9 mouse cellular contexts compared by ENCODE assay signal in genomic region chr9:66004380-66004779, GRCm38 (mm10). TPM values are rescaled to one million over a fixed set of nuclear protein-coding genes. Genes with fewer than 3 reads are reported as not detected.
A peak's percentile ranks its signal among the peaks of the same experiment; 100 is the strongest.
DNase-seq lines count a peak whose midpoint lies in the region; ATAC-seq and TF ChIP-seq lines count a peak whose summit lies in the region.
"Had no signal": no experiment of that assay in that cellular context is flagged by ENCODE, and none has a peak within 500 bp of the region (broad histone marks: within the 10 kb centered on the region; RNA-seq: fewer than 3 reads in every experiment).

No protein-coding gene starts in this region.

- WGBS in kidney, adult 2 months = 12% methylated on average over 4 of the region's 4 CpGs

- no peak overlapping the region for H3K27ac ChIP-seq in kidney, adult 2 months (ENCODE audit: insufficient read depth, low read depth, low read length)

- no peak for ATAC-seq in erythroblast, adult 5-6 weeks (replicated peaks; ENCODE audit: low FRiP score, poor library complexity, severe bottlenecking)

- 0 out of 2 replicates have a peak, but pooled peaks have one; percentile 1 for TF ChIP-seq CTCF in kidney, adult 2 months (conservative IDR thresholded peaks at IDR 0.05; ENCODE audit: insufficient read depth, insufficient read length, low read depth, low read length)

- no peaks in the 10 kb centered on the region; the same call in 1 of the 2 replicates for H3K4me1 ChIP-seq in kidney, adult 2 months (ENCODE audit: control insufficient read depth, insufficient read depth, low read length)

- TF ChIP-seq POLR2A in kidney, adult 2 months (IDR thresholded peaks at IDR 0.05; ENCODE audit: low read depth, low read length) = no peak

- DNase-seq in urinary bladder, postnatal 25 days (ENCODE audit: low spot score) = peak; percentile 8
- no peak for DNase-seq in urinary bladder, adult 2 months (ENCODE audit: low spot score)
- DNase-seq in c-Kit-positive CD71-positive TER-119-negative erythroid progenitor cells, embryonic 14.5 days (ENCODE audit: low read depth) = peak; percentile 22
- DNase-seq in frontal cortex, postnatal 25 days (ENCODE audit: low spot score in 2 of 2) = peak; percentile 11 to 31
- peak; percentile 60 for DNase-seq in kidney, adult 2 months
- DNase-seq in left cerebral cortex, postnatal 25 days (ENCODE audit: low spot score in 2 of 2) = peak; percentile 60 to 86
- DNase-seq in retina, adult 2 months (ENCODE audit: low read depth, low spot score) = peak; percentile 13

- H3K36me3 ChIP-seq in kidney, adult 2 months (ENCODE audit: control insufficient read depth, insufficient read depth, low read length) = peaks cover 2% of the 10 kb centered on the region

- intact Hi-C loops in left cerebral cortex, postnatal 25 days (cut with DNase I) = loop anchor here (2.0 to 10.0 kb wide), 2 partner anchors 96 to 400 kb away; partner anchors contain the start of genes Csnk1g1 and Trip4

- no peak overlapping the region for H3K4me3 ChIP-seq in kidney, adult 2 months (ENCODE audit: insufficient read depth, low read depth, low read length)
- H3K4me3 ChIP-seq: erythroblast, embryonic 14.5 days had no signal

- H3K27me3 ChIP-seq in kidney, adult 2 months (replicated peaks; ENCODE audit: control insufficient read depth, insufficient read depth, low read length) = no peaks in the 10 kb centered on the region

RNA-seq across cellular contexts. Expression of gene Ppib, which starts 55.6 kb away (rescaled TPM):
- 442 and 532 TPM in 2 replicates for polyA plus RNA-seq in urinary bladder, adult 2 months (2012; rRNA removed)
- 278 and 338 TPM in 2 replicates for polyA plus RNA-seq in kidney, adult 2 months (2012; rRNA removed)
- total RNA-seq in left cerebral cortex, postnatal 25 days (2021) = 100 to 1,000 TPM; 182 to 184 TPM
- 121 and 151 TPM in 2 replicates for total RNA-seq in erythroblast, adult 5-6 weeks (2015; ENCODE audit: low replicate concordance)
- 155 and 185 TPM in 2 replicates for total RNA-seq in erythroblast, adult 5-6 weeks (2017; ENCODE audit: low replicate concordance)
